Mouse (Mus musculus): ENCODE data around the gene 1300017J02Rik. TPM values are rescaled to one million over a fixed set of nuclear protein-coding genes. Genes with fewer than 3 reads are reported as not detected.

The 1300017J02Rik gene
- polyA plus RNA-seq, 1 experiment from 2014 or later = 4.2 TPM

GRCm38 (mm10) chr9:103301086-103301485 is 3.8 kb downstream of the 1300017J02Rik start:
- DNase-seq (ENCODE audit: low spot score) = no peak
- WGBS = 93% methylated on average over 8 of the region's 8 CpGs
- Histone ChIP-seq H3K9me3 (replicated peaks) (no peaks in the 10 kb centered on the region), H3K4me3 (no peak overlapping the region), H3K27ac (no peak overlapping the region), H3K27me3 (ENCODE audit: low read depth, poor library complexity, severe bottlenecking) (no peaks in the 10 kb centered on the region), H3K4me1 (0 out of 2 replicates have a peak, but pooled peaks cover under 1% of the 10 kb centered on the region), H3K36me3 (0 out of 2 replicates have a peak, but pooled peaks cover 3% of the 10 kb centered on the region)

- Histone ChIP-seq H3K9me3 (replicated peaks) (no peaks in the 10 kb centered on the region), H3K4me1 (no peaks in the 10 kb centered on the region), H3K4me3 (no peak overlapping the region), H3K27me3 (ENCODE audit: low read depth, poor library complexity, severe bottlenecking) (no peaks in the 10 kb centered on the region), H3K36me3 (no peaks in the 10 kb centered on the region), H3K27ac (no peak overlapping the region)
- WGBS = 93% methylated on average over 2 of the region's 2 CpGs
- no peak for DNase-seq (ENCODE audit: low spot score)
Observed at GRCm38 (mm10) chr9:103294507-103294906, 10.4 kb downstream of the 1300017J02Rik start.

GRCm38 (mm10) chr9:103288489-103289180 is 16.2 kb downstream of the 1300017J02Rik start:
- Histone ChIP-seq H3K27ac (no peak overlapping the region), H3K4me3 (no peak overlapping the region), H3K9me3 (replicated peaks) (no peaks in the 10 kb centered on the region), H3K4me1 (0 out of 2 replicates have a peak, but pooled peaks cover 4% of the 10 kb centered on the region), H3K36me3 (no peaks in the 10 kb centered on the region), H3K27me3 (ENCODE audit: low read depth, poor library complexity, severe bottlenecking) (no peaks in the 10 kb centered on the region)
- DNase-seq (ENCODE audit: low spot score) = no peak
- 88% methylated on average over 13 of the region's 13 CpGs for WGBS

GRCm38 (mm10) chr9:103287840-103288488 is 16.9 kb downstream of the 1300017J02Rik start:
- no peaks in the 10 kb centered on the region for H3K36me3 ChIP-seq
- no peak overlapping the region for H3K4me3 ChIP-seq
- H3K27me3 ChIP-seq (ENCODE audit: low read depth, poor library complexity, severe bottlenecking) = no peaks in the 10 kb centered on the region
- 0 out of 2 replicates have a peak, but pooled peaks cover 4% of the 10 kb centered on the region for H3K4me1 ChIP-seq
- H3K9me3 ChIP-seq (replicated peaks) = no peaks in the 10 kb centered on the region
- DNase-seq (ENCODE audit: low spot score) = no peak
- 88% methylated on average over 19 of the region's 19 CpGs for WGBS
- 0 out of 2 replicates have a peak overlapping the region, but pooled peaks have one; percentile 23 for H3K27ac ChIP-seq

- Histone ChIP-seq H3K9me3 (replicated peaks) (no peaks in the 10 kb centered on the region), H3K4me3 (no peak overlapping the region), H3K27ac (no peak overlapping the region), H3K4me1 (0 out of 2 replicates have a peak, but pooled peaks cover 4% of the 10 kb centered on the region), H3K27me3 (ENCODE audit: low read depth, poor library complexity, severe bottlenecking) (no peaks in the 10 kb centered on the region), H3K36me3 (no peaks in the 10 kb centered on the region)
- DNase-seq (ENCODE audit: low spot score) = no peak
- WGBS = 86% methylated on average over 13 of the region's 13 CpGs
Observed at GRCm38 (mm10) chr9:103286901-103287422, 17.9 kb downstream of the 1300017J02Rik start.

- no peaks in the 10 kb centered on the region for H3K36me3 ChIP-seq
- no peaks in the 10 kb centered on the region for H3K9me3 ChIP-seq (replicated peaks)
- 68% methylated on average over 4 of the region's 4 CpGs for WGBS
- no peak overlapping the region for H3K27ac ChIP-seq
- H3K4me1 ChIP-seq = 0 out of 2 replicates have a peak, but pooled peaks cover 4% of the 10 kb centered on the region
- no peak for DNase-seq (ENCODE audit: low spot score)
- no peaks in the 10 kb centered on the region for H3K27me3 ChIP-seq (ENCODE audit: low read depth, poor library complexity, severe bottlenecking)
- no peak overlapping the region for H3K4me3 ChIP-seq
Observed at GRCm38 (mm10) chr9:103286396-103286795, 18.5 kb downstream of the 1300017J02Rik start.

- Histone ChIP-seq H3K9me3 (replicated peaks) (no peaks in the 10 kb centered on the region), H3K4me1 (no peaks in the 10 kb centered on the region)
- WGBS = 88% methylated on average over 6 of the region's 6 CpGs
Observed at GRCm38 (mm10) chr9:103276876-103277275, 28.0 kb downstream of the 1300017J02Rik start.

GRCm38 (mm10) chr9:103275676-103276075 is 29.2 kb downstream of the 1300017J02Rik start:
- 56% methylated on average over 1 of the region's 1 CpGs for WGBS
- Histone ChIP-seq H3K9me3 (replicated peaks) (no peaks in the 10 kb centered on the region), H3K27me3 (ENCODE audit: low read depth, poor library complexity, severe bottlenecking) (no peaks in the 10 kb centered on the region), H3K36me3 (no peaks in the 10 kb centered on the region), H3K4me3 (no peak overlapping the region), H3K27ac (no peak overlapping the region), H3K4me1 (no peaks in the 10 kb centered on the region)
- DNase-seq (ENCODE audit: low spot score) = no peak

More at GRCm38 (mm10) chr9:103276876-103277275, 28.0 kb downstream of the 1300017J02Rik start:
- Histone ChIP-seq H3K27ac (no peak overlapping the region), H3K4me3 (no peak overlapping the region), H3K36me3 (no peaks in the 10 kb centered on the region), H3K27me3 (ENCODE audit: low read depth, poor library complexity, severe bottlenecking) (no peaks in the 10 kb centered on the region)
- DNase-seq (ENCODE audit: low spot score) = no peak

- Histone ChIP-seq H3K9me3 (replicated peaks) (no peaks in the 10 kb centered on the region), H3K4me3 (no peak overlapping the region), H3K4me1 (no peaks in the 10 kb centered on the region), H3K27me3 (ENCODE audit: low read depth, poor library complexity, severe bottlenecking) (no peaks in the 10 kb centered on the region), H3K36me3 (no peaks in the 10 kb centered on the region), H3K27ac (no peak overlapping the region)
- DNase-seq (ENCODE audit: low spot score) = no peak
- 72% methylated on average over 8 of the region's 8 CpGs for WGBS
Observed at GRCm38 (mm10) chr9:103274819-103275218, 30.1 kb downstream of the 1300017J02Rik start.

GRCm38 (mm10) chr9:103271104-103271503 is 33.8 kb downstream of the 1300017J02Rik start:
- H3K27me3 ChIP-seq (ENCODE audit: low read depth, poor library complexity, severe bottlenecking) = no peaks in the 10 kb centered on the region
- H3K4me1 ChIP-seq = no peaks in the 10 kb centered on the region
- no peak overlapping the region for H3K27ac ChIP-seq
- H3K4me3 ChIP-seq = no peak overlapping the region
- H3K36me3 ChIP-seq = no peaks in the 10 kb centered on the region
- DNase-seq (ENCODE audit: low spot score) = no peak
- WGBS = 36% methylated on average over 4 of the region's 4 CpGs
- no peaks in the 10 kb centered on the region for H3K9me3 ChIP-seq (replicated peaks)

GRCm38 (mm10) chr9:103265778-103266177 is 39.1 kb downstream of the 1300017J02Rik start:
- Histone ChIP-seq H3K9me3 (replicated peaks) (no peaks in the 10 kb centered on the region), H3K27ac (no peak overlapping the region), H3K4me3 (no peak overlapping the region), H3K36me3 (no peaks in the 10 kb centered on the region), H3K4me1 (no peaks in the 10 kb centered on the region), H3K27me3 (ENCODE audit: low read depth, poor library complexity, severe bottlenecking) (no peaks in the 10 kb centered on the region)
- DNase-seq (ENCODE audit: low spot score) = no peak
- 89% methylated on average over 4 of the region's 4 CpGs for WGBS

- H3K27me3 ChIP-seq (ENCODE audit: low read depth, poor library complexity, severe bottlenecking) = no peaks in the 10 kb centered on the region
- no peak for DNase-seq (ENCODE audit: low spot score)
- 87% methylated on average over 5 of the region's 5 CpGs for WGBS
- no peaks in the 10 kb centered on the region for H3K36me3 ChIP-seq
- no peak overlapping the region for H3K4me3 ChIP-seq
- no peak overlapping the region for H3K27ac ChIP-seq
- H3K4me1 ChIP-seq = no peaks in the 10 kb centered on the region
- no peaks in the 10 kb centered on the region for H3K9me3 ChIP-seq (replicated peaks)
Observed at GRCm38 (mm10) chr9:103252906-103253305, 52.0 kb downstream of the 1300017J02Rik start.

- DNase-seq (ENCODE audit: low spot score) = no peak
- Histone ChIP-seq H3K9me3 (replicated peaks) (no peaks in the 10 kb centered on the region), H3K36me3 (no peaks in the 10 kb centered on the region), H3K4me1 (no peaks in the 10 kb centered on the region), H3K27ac (no peak overlapping the region), H3K4me3 (no peak overlapping the region), H3K27me3 (ENCODE audit: low read depth, poor library complexity, severe bottlenecking) (no peaks in the 10 kb centered on the region)
- WGBS = 64% methylated on average over 4 of the region's 4 CpGs
Observed at GRCm38 (mm10) chr9:103248618-103249017, 56.3 kb downstream of the 1300017J02Rik start.
